Mouse (Mus musculus): ENCODE measurements around the gene Cds1. TPM values are rescaled to one million over a fixed set of nuclear protein-coding genes. Genes with fewer than 3 reads are reported as not detected.

Gene Cds1
- polyA plus RNA-seq, 1 experiment from 2014 or later: 2.3 TPM

DNA sequence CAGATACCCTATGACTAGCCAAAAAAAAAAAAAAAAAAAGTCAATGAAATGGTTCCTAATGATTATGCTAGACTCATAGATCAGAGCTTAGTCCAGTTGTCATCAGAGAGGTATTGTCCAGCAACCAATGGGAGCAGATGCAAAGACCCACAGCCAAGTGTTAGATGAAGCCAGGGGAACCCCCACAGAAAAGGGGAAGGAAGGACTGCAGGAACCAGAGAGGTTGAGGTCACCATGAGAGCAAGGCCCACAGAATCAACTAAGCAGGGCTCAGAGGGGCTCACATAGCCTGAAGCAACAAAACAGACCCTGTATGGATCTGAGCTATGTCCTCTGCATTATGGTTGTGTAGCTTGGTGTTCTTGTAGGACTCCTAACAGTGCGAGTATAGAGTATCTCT is 11.2 kb upstream of the Cds1 start:
- Histone ChIP-seq H3K4me3 (no peak overlapping the region), H3K9me3 (replicated peaks) (no peaks in the 10 kb centered on the region), H3K27ac (no peak overlapping the region), H3K4me1 (no peaks in the 10 kb centered on the region), H3K9ac (no peak overlapping the region), H3K4me2 (no peak overlapping the region), H3K36me3 (ENCODE audit: poor library complexity, severe bottlenecking) (no peaks in the 10 kb centered on the region), H3K27me3 (0 out of 2 replicates have a peak, but pooled peaks cover 2% of the 10 kb centered on the region)
- 82% methylated on average over 1 of the region's 1 CpGs for WGBS
- no peak for ATAC-seq

DNA sequence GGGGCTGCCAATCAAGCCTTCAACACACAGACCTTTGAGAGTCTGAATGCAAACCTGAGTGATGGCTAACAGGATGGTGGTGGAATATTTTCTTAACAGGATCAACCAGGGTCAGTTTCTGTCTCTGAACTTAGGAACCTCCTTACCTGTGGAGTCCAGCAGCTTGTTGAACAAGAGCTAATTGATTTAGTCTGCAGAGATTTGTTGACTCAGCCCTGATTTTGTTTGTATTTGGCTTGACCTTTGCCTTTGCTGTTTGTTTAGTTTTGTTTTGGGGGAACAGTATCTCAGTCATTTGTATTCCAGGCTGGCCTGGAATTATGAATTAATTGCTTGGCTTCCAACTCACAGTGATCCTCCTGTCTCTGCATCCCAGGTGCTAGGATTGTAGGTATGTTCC is 7.3 kb upstream of the Cds1 start:
- no peak overlapping the region for H3K27ac ChIP-seq
- ATAC-seq: no peak
- peaks cover 9% of the 10 kb centered on the region for H3K27me3 ChIP-seq
- no peaks in the 10 kb centered on the region for H3K36me3 ChIP-seq (ENCODE audit: poor library complexity, severe bottlenecking)
- no peaks in the 10 kb centered on the region for H3K9me3 ChIP-seq (replicated peaks)
- H3K4me3 ChIP-seq: no peak overlapping the region
- H3K4me1 ChIP-seq: no peaks in the 10 kb centered on the region
- H3K9ac ChIP-seq: no peak overlapping the region
- H3K4me2 ChIP-seq: no peak overlapping the region

DNA sequence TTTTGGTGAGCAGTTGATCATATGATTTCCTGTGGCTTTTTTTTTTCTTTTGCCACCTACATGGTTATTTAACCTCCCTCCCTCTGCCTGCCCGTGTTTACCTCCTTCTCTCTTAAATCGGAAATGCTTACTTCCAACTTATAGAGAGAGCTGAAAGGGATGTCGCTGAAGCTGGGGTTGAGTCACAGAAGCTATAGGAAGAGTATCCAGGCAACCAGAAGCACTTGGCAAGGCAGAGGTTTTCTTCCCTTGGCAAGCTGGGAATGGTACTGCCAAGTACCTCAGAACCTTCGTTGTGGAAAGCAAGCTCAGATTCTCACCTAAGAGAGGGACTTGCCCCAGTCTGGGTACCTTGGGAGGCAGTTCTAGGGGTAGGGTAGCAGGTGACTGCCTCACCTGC is 3.2 kb upstream of the Cds1 start:
- Histone ChIP-seq H3K9me3 (replicated peaks) (no peaks in the 10 kb centered on the region), H3K27me3 (peaks cover 48% of the 10 kb centered on the region), H3K4me3 (no peak overlapping the region), H3K36me3 (ENCODE audit: poor library complexity, severe bottlenecking) (no peaks in the 10 kb centered on the region), H3K9ac (no peak overlapping the region), H3K4me2 (no peak overlapping the region), H3K27ac (no peak overlapping the region), H3K4me1 (peaks cover 11% of the 10 kb centered on the region; the same call in 1 of the 2 replicates)
- no peak for ATAC-seq
- 74% methylated on average over 4 of the region's 4 CpGs for WGBS

DNA sequence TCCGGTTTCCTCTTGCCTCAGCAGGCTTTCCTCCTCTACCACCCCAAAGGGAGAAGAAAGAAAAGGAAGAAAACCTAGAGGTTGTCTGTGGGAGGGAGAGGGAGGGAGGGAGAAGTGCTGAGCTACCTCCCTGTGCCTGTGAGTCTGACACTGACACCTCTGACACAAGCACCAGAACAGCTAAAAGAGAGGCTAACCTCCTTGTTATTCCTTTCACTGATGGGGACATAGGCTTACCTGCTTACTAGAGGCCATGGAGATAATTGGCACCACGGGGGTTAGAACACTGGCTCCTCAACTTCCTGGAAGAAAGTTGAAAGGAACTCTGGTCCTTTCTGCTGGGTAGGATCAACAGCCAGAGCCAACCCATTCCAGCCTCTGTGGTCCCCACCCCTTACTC is 1.4 kb upstream of the Cds1 start:
- Histone ChIP-seq H3K27ac (no peak overlapping the region), H3K4me3 (no peak overlapping the region), H3K9me3 (replicated peaks) (no peaks in the 10 kb centered on the region), H3K36me3 (ENCODE audit: poor library complexity, severe bottlenecking) (no peaks in the 10 kb centered on the region), H3K9ac (no peak overlapping the region), H3K4me1 (peaks cover 11% of the 10 kb centered on the region; the same call in 1 of the 2 replicates), H3K4me2 (no peak overlapping the region), H3K27me3 (peaks cover 65% of the 10 kb centered on the region)
- no peak for ATAC-seq
- 8% methylated on average over 2 of the region's 2 CpGs for WGBS

DNA sequence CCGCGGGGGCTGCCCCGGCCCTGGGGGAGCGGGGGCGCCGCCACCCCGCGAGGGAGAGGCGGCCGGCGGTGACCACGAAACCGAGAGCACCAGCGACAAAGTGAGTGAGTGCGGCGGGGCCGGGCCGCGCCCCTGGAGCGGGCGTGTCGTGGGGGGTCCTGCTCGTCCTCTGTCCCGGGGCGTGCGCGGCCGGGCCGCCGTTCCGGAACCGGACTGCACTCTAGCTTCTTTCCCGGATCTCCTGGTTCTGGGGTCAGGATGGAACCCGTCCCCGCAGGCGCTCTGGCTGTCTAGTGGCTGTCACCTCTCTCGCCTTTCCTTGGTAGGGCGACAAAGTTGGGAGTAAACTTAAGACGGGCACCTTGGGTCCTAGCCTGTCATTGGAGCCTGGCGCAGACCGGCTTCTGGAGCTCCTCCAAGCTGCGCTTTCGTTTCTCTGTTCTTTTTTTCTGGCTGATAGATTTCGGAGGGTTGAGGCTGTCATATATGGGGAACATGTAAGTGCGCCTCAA is 516 bp downstream of the Cds1 start:
- Histone ChIP-seq H3K9ac (peak overlapping the region; percentile 71), H3K4me3 (peak overlapping the region; percentile 68), H3K27me3 (peaks cover 72% of the 10 kb centered on the region), H3K9me3 (replicated peaks) (no peaks in the 10 kb centered on the region), H3K4me1 (peaks cover 11% of the 10 kb centered on the region; the same call in 1 of the 2 replicates), H3K27ac (no peak overlapping the region), H3K36me3 (ENCODE audit: poor library complexity, severe bottlenecking) (no peaks in the 10 kb centered on the region), H3K4me2 (peak overlapping the region; percentile 99)
- ATAC-seq: no peak; the same call in 1 of the 2 replicates
- WGBS: under 1% methylated on average over 42 of the region's 45 CpGs

DNA sequence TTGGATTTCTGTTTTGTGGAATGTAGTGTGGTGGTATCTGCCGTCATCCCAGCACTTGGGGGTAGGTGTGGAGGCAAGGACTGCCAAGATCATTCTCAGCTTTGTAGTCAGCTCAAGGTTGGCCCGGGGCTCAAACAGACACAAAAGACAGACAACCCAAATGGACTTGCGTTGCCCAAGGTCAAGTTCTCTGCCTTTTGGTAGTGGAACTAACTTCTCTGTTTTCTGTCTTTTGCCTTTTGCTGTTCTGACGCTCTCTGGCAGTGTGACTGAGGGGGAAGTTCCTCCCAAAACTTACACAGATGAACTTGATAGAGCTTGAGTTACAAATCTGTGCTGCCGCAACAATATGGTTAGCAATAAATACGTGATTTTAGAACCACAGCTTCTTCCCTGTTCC is 1.3 kb downstream of the Cds1 start:
- peaks cover 11% of the 10 kb centered on the region; the same call in 1 of the 2 replicates for H3K4me1 ChIP-seq
- no peak overlapping the region for H3K9ac ChIP-seq
- H3K27ac ChIP-seq: no peak overlapping the region
- ATAC-seq: no peak
- no peak overlapping the region for H3K4me2 ChIP-seq
- no peaks in the 10 kb centered on the region for H3K9me3 ChIP-seq (replicated peaks)
- WGBS: 37% methylated on average over 6 of the region's 6 CpGs
- no peak overlapping the region for H3K4me3 ChIP-seq
- H3K36me3 ChIP-seq (ENCODE audit: poor library complexity, severe bottlenecking): no peaks in the 10 kb centered on the region
- peaks cover 68% of the 10 kb centered on the region for H3K27me3 ChIP-seq

DNA sequence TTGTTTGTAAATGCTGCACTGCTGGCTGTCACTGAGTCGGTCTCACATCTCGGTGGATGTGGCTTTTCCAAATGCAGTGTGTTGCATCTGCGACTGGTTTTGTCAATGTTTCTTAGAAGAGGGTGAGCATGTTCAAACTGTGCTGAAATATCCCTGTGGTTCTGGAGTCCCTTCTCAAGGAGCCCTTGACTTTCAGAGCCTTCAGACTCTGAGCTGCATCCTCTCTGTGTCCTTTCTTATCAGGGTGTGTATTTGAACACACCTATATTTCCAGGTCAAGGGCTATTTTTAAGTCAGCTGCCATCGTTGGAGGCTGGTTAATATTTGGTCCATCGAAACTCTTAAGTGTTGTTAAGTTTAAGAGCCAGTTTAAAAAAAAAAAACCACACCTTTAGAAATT is 2.2 kb downstream of the Cds1 start:
- no peaks in the 10 kb centered on the region for H3K9me3 ChIP-seq (replicated peaks)
- no peak overlapping the region for H3K4me2 ChIP-seq
- H3K36me3 ChIP-seq (ENCODE audit: poor library complexity, severe bottlenecking): no peaks in the 10 kb centered on the region
- no peak overlapping the region for H3K27ac ChIP-seq
- 63% methylated on average over 5 of the region's 5 CpGs for WGBS
- H3K9ac ChIP-seq: no peak overlapping the region
- ATAC-seq: no peak
- no peak overlapping the region for H3K4me3 ChIP-seq
- peaks cover 11% of the 10 kb centered on the region; the same call in 1 of the 2 replicates for H3K4me1 ChIP-seq
- peaks cover 69% of the 10 kb centered on the region for H3K27me3 ChIP-seq

DNA sequence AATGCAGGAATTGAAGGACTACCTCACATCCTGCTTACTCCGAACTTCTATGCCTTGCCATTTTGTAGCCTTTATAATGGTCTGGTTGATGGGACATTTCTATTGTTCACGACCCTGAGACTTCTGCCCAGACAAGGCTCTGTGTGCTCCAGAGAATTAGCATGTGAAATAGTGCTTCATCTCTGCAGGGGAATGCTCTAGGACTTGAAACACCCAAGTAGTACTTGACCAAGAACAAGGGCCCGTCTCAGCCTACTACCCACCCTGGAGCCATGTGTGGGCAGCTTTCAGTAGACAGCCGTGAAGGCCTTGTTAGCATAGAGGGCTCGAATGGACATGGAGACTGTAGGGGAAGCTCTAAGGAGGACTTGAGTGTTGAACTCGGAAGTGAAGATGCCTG is 2.6 kb downstream of the Cds1 start:
- Histone ChIP-seq H3K36me3 (ENCODE audit: poor library complexity, severe bottlenecking) (no peaks in the 10 kb centered on the region), H3K4me1 (peaks cover 11% of the 10 kb centered on the region; the same call in 1 of the 2 replicates), H3K27ac (no peak overlapping the region), H3K4me3 (no peak overlapping the region), H3K9me3 (replicated peaks) (no peaks in the 10 kb centered on the region), H3K27me3 (peaks cover 69% of the 10 kb centered on the region), H3K4me2 (no peak overlapping the region), H3K9ac (no peak overlapping the region)
- ATAC-seq: no peak
- WGBS: 65% methylated on average over 6 of the region's 6 CpGs

DNA sequence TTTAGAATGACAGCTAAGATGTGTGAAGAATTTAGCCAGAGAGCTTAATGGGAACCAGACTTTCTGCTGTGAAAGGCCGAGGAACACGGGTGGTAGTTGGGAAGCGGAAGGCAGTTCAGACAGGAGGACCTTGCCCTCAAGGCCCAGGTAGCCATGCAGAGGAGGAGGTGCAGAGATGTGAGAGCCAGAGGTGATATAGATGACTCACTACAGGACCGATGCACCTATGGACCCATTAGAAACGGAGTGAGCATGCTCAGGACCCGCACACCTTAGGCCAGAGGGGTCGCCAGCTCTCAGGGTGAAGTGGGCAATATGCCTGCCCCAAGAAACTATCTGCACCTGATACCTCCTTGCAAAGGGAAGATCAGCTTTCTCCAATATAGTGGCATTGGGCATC is 3.6 kb downstream of the Cds1 start:
- Histone ChIP-seq H3K4me2 (no peak overlapping the region), H3K4me3 (no peak overlapping the region), H3K36me3 (ENCODE audit: poor library complexity, severe bottlenecking) (no peaks in the 10 kb centered on the region), H3K27me3 (peaks cover 61% of the 10 kb centered on the region), H3K27ac (no peak overlapping the region), H3K9ac (no peak overlapping the region), H3K9me3 (replicated peaks) (no peaks in the 10 kb centered on the region), H3K4me1 (peaks cover 11% of the 10 kb centered on the region; the same call in 1 of the 2 replicates)
- WGBS: 92% methylated on average over 7 of the region's 7 CpGs
- ATAC-seq: no peak

DNA sequence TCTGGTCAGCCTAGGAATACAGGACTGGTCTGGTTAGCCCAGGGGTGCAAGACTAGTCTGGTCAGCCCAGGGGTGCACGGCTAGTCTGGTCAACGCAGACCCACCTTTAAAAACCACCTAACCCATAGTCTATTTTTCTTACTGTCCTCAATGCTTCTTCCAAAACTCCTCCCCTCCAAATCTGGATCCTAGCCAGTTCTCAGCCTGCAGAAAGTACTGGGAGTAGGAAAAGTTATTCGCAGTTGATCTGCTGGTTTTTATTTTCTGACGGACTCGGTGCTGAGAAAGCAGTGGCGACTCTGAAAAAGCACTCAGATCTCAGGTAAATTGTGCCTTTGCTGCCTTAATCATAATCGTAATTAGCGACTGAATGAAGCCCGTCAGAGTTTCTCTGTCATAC is 7.7 kb downstream of the Cds1 start:
- no peaks in the 10 kb centered on the region for H3K9me3 ChIP-seq (replicated peaks)
- no peak overlapping the region for H3K9ac ChIP-seq
- no peaks in the 10 kb centered on the region for H3K4me1 ChIP-seq
- H3K36me3 ChIP-seq (ENCODE audit: poor library complexity, severe bottlenecking): no peaks in the 10 kb centered on the region
- WGBS: 82% methylated on average over 9 of the region's 9 CpGs
- no peak for ATAC-seq
- no peak overlapping the region for H3K27ac ChIP-seq
- H3K4me3 ChIP-seq: no peak overlapping the region
- H3K4me2 ChIP-seq: no peak overlapping the region
- peaks cover 21% of the 10 kb centered on the region for H3K27me3 ChIP-seq

DNA sequence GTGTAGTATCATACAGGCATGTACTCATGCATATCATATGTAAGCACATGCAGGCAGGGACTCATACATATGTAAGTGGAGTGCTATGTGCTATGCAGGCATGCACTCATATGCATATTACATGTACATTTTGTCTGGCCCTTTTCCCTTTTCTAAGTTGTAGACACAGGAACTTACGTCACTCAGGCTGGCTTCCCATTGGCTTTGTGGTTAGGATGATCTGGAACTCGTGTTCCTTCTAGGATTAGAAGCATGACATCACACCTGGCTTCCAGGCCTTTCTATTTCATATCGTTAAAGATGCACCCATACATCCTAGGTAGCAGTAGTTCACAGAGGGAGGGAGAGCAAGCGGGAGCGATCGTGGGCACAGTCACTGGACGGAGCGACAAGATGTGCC is 10.3 kb downstream of the Cds1 start:
- Histone ChIP-seq H3K9me3 (replicated peaks) (no peaks in the 10 kb centered on the region), H3K4me3 (no peak overlapping the region), H3K36me3 (ENCODE audit: poor library complexity, severe bottlenecking) (no peaks in the 10 kb centered on the region), H3K4me1 (0 out of 2 replicates have a peak, but pooled peaks cover 4% of the 10 kb centered on the region), H3K9ac (no peak overlapping the region), H3K4me2 (no peak overlapping the region), H3K27ac (no peak overlapping the region), H3K27me3 (peaks cover 3% of the 10 kb centered on the region; the same call in 1 of the 2 replicates)
- ATAC-seq: no peak
- 87% methylated on average over 8 of the region's 8 CpGs for WGBS

DNA sequence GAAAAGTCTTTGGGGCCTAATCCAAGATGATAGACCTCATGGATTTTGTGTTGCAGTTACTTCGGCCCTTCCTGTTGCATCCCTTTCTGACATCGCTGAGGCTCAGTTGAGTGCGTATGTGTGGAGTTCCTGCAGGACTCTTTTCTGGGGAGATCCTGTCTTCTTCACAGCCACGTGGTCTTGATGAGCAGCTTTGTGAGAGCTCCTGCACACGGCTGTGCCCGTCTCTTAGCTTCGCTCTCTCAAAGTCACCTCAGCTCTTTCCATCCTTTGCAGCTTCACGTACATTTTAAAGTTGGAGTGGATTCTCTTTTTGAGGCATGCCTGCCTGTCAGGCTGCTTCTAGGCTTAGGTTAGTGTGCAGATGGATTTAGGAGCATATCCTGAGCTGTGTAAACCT is 11.6 kb downstream of the Cds1 start:
- H3K27ac ChIP-seq: no peak overlapping the region
- H3K4me1 ChIP-seq: 0 out of 2 replicates have a peak, but pooled peaks cover 4% of the 10 kb centered on the region
- 81% methylated on average over 8 of the region's 8 CpGs for WGBS
- H3K9me3 ChIP-seq (replicated peaks): no peaks in the 10 kb centered on the region
- no peak for ATAC-seq
- H3K27me3 ChIP-seq: peaks cover 3% of the 10 kb centered on the region; the same call in 1 of the 2 replicates
- H3K4me2 ChIP-seq: no peak overlapping the region
- no peak overlapping the region for H3K9ac ChIP-seq
- H3K4me3 ChIP-seq: no peak overlapping the region
- no peaks in the 10 kb centered on the region for H3K36me3 ChIP-seq (ENCODE audit: poor library complexity, severe bottlenecking)

DNA sequence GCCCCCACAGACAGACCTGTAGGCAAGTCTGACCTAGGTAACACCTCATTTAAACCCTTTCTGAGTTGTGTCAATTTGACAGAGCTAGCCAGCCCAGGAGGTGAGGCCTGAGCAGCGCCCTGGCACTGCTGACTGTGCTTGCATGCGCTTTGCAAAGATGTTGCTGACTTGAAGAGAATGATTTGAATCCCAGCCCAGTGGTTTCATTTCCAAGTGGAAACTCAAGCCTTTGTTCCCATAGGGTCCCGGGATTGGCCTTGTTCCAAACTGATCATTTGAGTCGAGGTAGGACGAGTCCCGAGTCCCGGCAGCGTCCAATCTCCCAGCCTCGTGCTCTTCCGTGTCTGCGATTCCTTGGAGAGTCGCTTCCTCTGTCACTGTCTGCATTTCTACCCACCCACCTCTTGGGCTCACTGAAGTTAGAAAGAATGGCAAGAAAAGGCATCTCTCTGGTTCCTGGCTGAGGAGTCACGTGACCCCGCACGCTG is 14.5 kb downstream of the Cds1 start:
- no peaks in the 10 kb centered on the region for H3K36me3 ChIP-seq (ENCODE audit: poor library complexity, severe bottlenecking)
- no peak overlapping the region for H3K4me2 ChIP-seq
- no peaks in the 10 kb centered on the region for H3K9me3 ChIP-seq (replicated peaks)
- H3K27me3 ChIP-seq: no peaks in the 10 kb centered on the region
- H3K9ac ChIP-seq: no peak overlapping the region
- 0 out of 2 replicates have a peak, but pooled peaks cover 4% of the 10 kb centered on the region for H3K4me1 ChIP-seq
- H3K4me3 ChIP-seq: no peak overlapping the region
- H3K27ac ChIP-seq: no peak overlapping the region
- no peak for ATAC-seq
- WGBS: 82% methylated on average over 15 of the region's 15 CpGs

Data from forebrain, embryonic 13.5 days (tissue).